Mouse (Mus musculus) ZHBTc4 (cell line): ENCODE measurements at regions not wholly inside any gene's neighbourhood (a gene's known extent, or its start where the extent isn't known, plus 50 kb on each side); places are given as distances from the start of the nearest gene placed in this dataset.

Source experiments
- DNase-seq: peaks from one replicate; pipeline ENCODE4 v3.0.0-alpha.2; 2011; ENCODE audit warnings: low read depth, low spot score

GRCm38 (mm10) chr1:193700217-193700616, 330.1 kb upstream of the Camk1g start:
- no peak for DNase-seq

- peak; percentile 60 for DNase-seq
Observed at GRCm38 (mm10) chr1:193698603-193699266, 328.6 kb upstream of the Camk1g start.

GRCm38 (mm10) chr1:193697857-193698256, 327.8 kb upstream of the Camk1g start:
- DNase-seq: no peak

GRCm38 (mm10) chr1:193697001-193697400, 326.9 kb upstream of the Camk1g start:
- DNase-seq: no peak

- DNase-seq: no peak
Observed at GRCm38 (mm10) chr1:193692991-193693390, 322.9 kb upstream of the Camk1g start.

GRCm38 (mm10) chr1:193689601-193690000, 319.5 kb upstream of the Camk1g start:
- DNase-seq: no peak

GRCm38 (mm10) chr1:193682917-193683316, 312.8 kb upstream of the Camk1g start:
- no peak for DNase-seq

GRCm38 (mm10) chr1:193678448-193678847, 308.4 kb upstream of the Camk1g start:
- DNase-seq: no peak

- DNase-seq: peak; percentile 70
Observed at GRCm38 (mm10) chr1:193673236-193673830, 303.2 kb upstream of the Camk1g start.

GRCm38 (mm10) chr1:193672681-193673080, 302.6 kb upstream of the Camk1g start:
- no peak for DNase-seq

GRCm38 (mm10) chr1:193671816-193672254, 301.7 kb upstream of the Camk1g start:
- no peak for DNase-seq

GRCm38 (mm10) chr1:193671046-193671445, 300.9 kb upstream of the Camk1g start:
- DNase-seq: no peak

GRCm38 (mm10) chr1:193670008-193670407, 299.9 kb upstream of the Camk1g start:
- DNase-seq: no peak

GRCm38 (mm10) chr1:193668841-193669240, 298.7 kb upstream of the Camk1g start:
- DNase-seq: no peak

GRCm38 (mm10) chr1:193665854-193666253, 295.8 kb upstream of the Camk1g start:
- DNase-seq: no peak

- DNase-seq: no peak
Observed at GRCm38 (mm10) chr1:193664569-193664968, 294.5 kb upstream of the Camk1g start.

GRCm38 (mm10) chr1:193663587-193663986, 293.5 kb upstream of the Camk1g start:
- no peak for DNase-seq

GRCm38 (mm10) chr1:193662166-193662890, 292.2 kb upstream of the Camk1g start:
- no peak for DNase-seq

- no peak for DNase-seq
Observed at GRCm38 (mm10) chr1:193661377-193661776, 291.3 kb upstream of the Camk1g start.

- peak; percentile 21 for DNase-seq
Observed at GRCm38 (mm10) chr1:193655076-193655677, 285.1 kb upstream of the Camk1g start.

GRCm38 (mm10) chr1:193650275-193650674, 280.2 kb upstream of the Camk1g start:
- peak; percentile 33 for DNase-seq

- no peak for DNase-seq
Observed at GRCm38 (mm10) chr1:193649400-193649799, 279.3 kb upstream of the Camk1g start.
